Mouse (Mus musculus) forelimb bud, embryonic 11.5 days (tissue): ENCODE data around the gene Sprr2i.

Experiments used
- DNase-seq: peaks from one replicate; pipeline ENCODE4 v3.0.0-alpha.2; 2012; ENCODE audit warnings: low read depth, low spot score

Gene Sprr2i

DNA sequence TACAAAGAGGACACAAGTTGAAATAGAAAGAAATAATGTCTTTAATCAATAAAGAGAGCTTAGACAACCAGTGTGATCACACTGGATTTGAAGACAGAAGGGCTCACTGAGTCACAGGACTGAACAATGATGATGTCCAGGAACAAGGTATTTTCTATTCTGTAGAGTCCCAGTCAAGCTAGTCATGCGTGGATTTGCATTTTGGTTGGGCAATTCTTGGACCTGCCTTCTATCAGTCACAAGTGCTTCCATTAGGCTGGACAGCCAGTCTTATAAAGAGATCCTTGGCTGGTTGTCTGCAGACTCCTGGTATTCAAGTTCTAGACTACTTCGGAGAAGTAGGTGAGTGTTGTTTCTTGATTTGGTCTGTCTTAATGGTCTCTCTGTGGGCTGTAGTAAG lies at the start of gene Sprr2i:
Sprr2i (plus strand) TSS at position 301 of the 400 bp plus-strand sequence.
- no peak for DNase-seq

GRCm38 (mm10) chr3:92361619-92362018 lies 46.2 kb upstream of the Sprr2i start:
- DNase-seq: no peak

GRCm38 (mm10) chr3:92364887-92365286 lies 42.9 kb upstream of the Sprr2i start, which contains the start of gene Sprr2f:
Sprr2f (plus strand) TSS chr3:92365187.
- no peak for DNase-seq

- DNase-seq: no peak
Measured at GRCm38 (mm10) chr3:92373613-92374012, 34.2 kb upstream of the Sprr2i start.

DNA sequence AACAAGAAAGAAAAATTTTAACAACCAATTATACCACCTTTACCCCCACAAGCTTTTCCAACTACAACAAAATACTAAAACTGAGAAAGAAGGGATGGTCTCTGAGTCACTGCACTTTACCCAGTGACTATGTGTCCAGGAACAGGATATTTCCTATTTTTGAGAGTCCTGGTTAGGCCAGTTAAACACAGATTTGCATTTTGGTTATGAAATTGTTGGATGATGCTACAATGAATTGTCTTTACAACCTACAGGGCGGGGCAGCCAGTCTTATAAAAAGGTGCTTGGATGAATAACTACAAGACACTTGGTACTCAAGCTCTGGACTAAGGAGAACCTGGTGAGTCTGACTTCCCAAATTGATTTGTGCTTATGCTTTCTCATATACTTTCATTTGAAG lies 22.4 kb upstream of the Sprr2i start, which contains the start of gene Sprr2h:
Sprr2h (plus strand) TSS at position 301 of the 400 bp plus-strand sequence.
- DNase-seq: no peak

DNA sequence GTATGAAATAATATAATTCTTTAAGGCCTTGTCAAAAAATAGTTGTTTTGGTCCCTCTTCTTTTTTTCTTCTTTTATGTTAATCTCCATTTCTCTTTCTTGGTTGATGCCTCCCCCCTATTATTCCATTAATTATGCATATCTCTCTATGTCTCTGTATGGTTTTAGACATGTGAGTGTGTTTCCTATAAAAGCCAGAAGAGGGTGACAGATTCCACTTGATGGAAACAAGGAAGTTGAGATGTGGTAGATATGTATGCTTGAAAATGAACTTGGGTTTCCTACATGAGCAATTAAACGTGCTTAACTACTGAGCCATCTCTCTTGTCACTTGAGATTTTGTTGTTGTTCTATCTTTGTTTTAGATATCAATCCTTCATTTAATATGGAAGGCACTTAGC lies 13.5 kb upstream of the Sprr2i start:
- DNase-seq: no peak

- no peak for DNase-seq
Measured at GRCm38 (mm10) chr3:92417782-92418181, 10.0 kb downstream of the Sprr2i start, which contains the start of gene Sprr2j-ps. Sprr2j-ps (plus strand) TSS chr3:92418082.

GRCm38 (mm10) chr3:92429323-92429722 lies 21.5 kb downstream of the Sprr2i start, which contains the start of gene Gm9774:
Gm9774 (minus strand) TSS chr3:92429423.
- DNase-seq: no peak

DNA sequence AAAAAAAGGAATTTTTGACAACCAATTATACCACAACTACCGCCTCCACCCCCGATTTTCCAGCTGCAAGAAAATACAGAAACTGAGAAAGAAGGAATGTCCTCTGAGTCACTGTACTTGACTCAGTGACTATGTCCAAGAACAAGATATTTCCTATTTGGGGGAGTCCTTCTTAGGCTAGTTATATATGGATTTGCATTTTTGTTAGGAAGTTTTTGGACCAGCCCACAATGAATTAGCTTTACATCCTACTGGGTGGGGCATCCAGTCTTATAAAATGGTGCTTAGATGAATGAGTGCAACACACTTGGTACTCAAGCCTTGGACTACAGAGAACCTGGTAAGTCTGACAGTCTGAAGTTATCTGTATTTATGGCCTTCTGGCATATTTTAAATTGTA lies 24.5 kb downstream of the Sprr2i start, which contains the start of gene Sprr2k:
Sprr2k (plus strand) TSS at position 301 of the 400 bp plus-strand sequence.
- DNase-seq: no peak

GRCm38 (mm10) chr3:92438689-92439088 lies 30.9 kb downstream of the Sprr2i start, which contains the start of gene Sprr1b:
Sprr1b (minus strand) TSS chr3:92438789.
- no peak for DNase-seq

DNA sequence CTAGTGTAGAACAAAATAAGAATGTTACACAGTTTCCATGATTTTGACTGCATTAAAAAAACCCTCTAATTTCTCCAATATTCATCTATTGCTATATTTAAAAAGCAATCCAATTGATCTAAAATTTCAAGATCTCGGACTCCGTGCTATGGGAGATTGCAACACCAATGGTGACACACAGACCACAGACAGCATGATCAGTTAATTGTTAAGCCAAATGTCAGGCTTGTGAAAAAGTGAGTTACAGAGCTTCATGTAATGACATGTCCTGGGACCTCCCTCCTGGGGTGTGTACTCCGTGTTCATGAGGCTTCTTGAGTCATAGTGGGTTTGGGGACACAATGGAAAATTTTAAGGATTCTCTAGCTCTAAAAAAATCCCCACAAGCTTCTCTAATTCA lies 32.4 kb downstream of the Sprr2i start:
- no peak for DNase-seq

DNA sequence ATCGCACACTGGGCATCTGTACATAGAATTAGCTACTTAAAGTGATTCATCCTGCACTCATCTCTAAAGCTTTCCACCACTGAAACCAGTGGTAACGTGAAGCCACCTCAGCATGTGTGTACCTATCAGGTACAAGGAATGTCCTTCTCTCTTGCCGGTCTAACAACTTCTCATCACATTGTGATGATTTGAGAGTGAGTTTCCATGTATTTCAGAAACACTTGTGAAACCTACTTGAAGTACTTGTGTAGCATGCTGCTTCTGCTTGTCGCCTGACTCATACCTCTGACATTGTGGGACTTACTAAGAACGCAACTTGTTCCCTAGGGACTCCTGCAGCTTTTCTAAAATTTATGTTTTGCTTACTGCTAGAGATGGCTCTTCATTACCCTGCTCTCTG lies 47.4 kb downstream of the Sprr2i start:
- no peak for DNase-seq

GRCm38 (mm10) chr3:92458620-92459019 lies 50.8 kb downstream of the Sprr2i start, which contains the start of gene Sprr3:
Sprr3 (minus strand) TSS chr3:92458720.
- DNase-seq: no peak
